Mouse (Mus musculus): Measurements from ENCODE around the gene Chm. TPM values are rescaled to one million over a fixed set of nuclear protein-coding genes. Genes with fewer than 3 reads are reported as not detected.
A peak's percentile ranks its signal among the peaks of the same experiment; 100 is the strongest.

Gene Chm
- polyA plus RNA-seq, 1 experiment from 2014 or later = 9.8 TPM

- Histone ChIP-seq H3K9ac (ENCODE audit: low read length) (no peak overlapping the region), H3K4me1 (ENCODE audit: control insufficient read depth, insufficient read depth, low read length) (no peaks in the 10 kb centered on the region), H3K9me3 (replicated peaks; ENCODE audit: control insufficient read depth, low read length) (no peaks in the 10 kb centered on the region), H3K27ac (ENCODE audit: low read length) (no peak overlapping the region), H3K4me2 (ENCODE audit: low read depth, low read length) (no peak overlapping the region), H3K4me3 (ENCODE audit: low read length) (no peak overlapping the region), H3K36me3 (ENCODE audit: control insufficient read depth, insufficient read depth) (no peaks in the 10 kb centered on the region), H3K27me3 (ENCODE audit: control insufficient read depth, insufficient read depth, low read length) (no peaks in the 10 kb centered on the region)
- 83% methylated on average over 4 of the region's 4 CpGs for WGBS
- ATAC-seq (replicated peaks; ENCODE audit: extremely low read depth, insufficient read depth, low FRiP score) = no peak
Observed at GRCm38 (mm10) chrX:113074823-113075222, 110.5 kb downstream of the Chm start.

DNA sequence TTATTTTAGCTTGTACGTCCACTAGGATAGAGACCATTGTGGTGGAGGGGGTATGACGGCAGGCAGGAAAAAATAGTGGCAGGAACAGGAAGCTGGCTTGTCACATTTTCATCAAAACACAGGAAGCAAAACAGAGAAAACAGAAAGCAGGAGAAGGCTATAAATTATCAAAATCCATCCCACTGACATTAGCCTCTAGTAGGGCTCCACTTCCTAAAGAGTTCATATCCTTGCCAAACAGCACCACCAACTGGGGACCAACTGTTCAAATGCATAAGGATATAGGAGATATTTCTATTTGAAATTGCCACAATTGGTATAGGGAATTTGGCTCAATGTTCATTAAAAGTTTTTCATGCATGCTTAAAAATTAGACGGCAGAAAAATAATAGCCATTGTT, 181.7 kb downstream of the Chm start:
- no peak overlapping the region for H3K9ac ChIP-seq (ENCODE audit: low read length)
- H3K4me3 ChIP-seq (ENCODE audit: low read length) = no peak overlapping the region
- H3K27me3 ChIP-seq (ENCODE audit: control insufficient read depth, insufficient read depth, low read length) = no peaks in the 10 kb centered on the region
- no peak overlapping the region for H3K4me2 ChIP-seq (ENCODE audit: low read depth, low read length)
- H3K4me1 ChIP-seq (ENCODE audit: control insufficient read depth, insufficient read depth, low read length) = no peaks in the 10 kb centered on the region
- H3K27ac ChIP-seq (ENCODE audit: low read length) = no peak overlapping the region
- no peaks in the 10 kb centered on the region for H3K36me3 ChIP-seq (ENCODE audit: control insufficient read depth, insufficient read depth)
- WGBS = 72% methylated on average over 3 of the region's 3 CpGs
- no peak for ATAC-seq (replicated peaks; ENCODE audit: extremely low read depth, insufficient read depth, low FRiP score)
- H3K9me3 ChIP-seq (replicated peaks; ENCODE audit: control insufficient read depth, low read length) = no peaks in the 10 kb centered on the region

GRCm38 (mm10) chrX:113002192-113002591, 183.1 kb downstream of the Chm start:
- Histone ChIP-seq H3K27ac (ENCODE audit: low read length) (no peak overlapping the region), H3K4me1 (ENCODE audit: control insufficient read depth, insufficient read depth, low read length) (no peaks in the 10 kb centered on the region), H3K36me3 (ENCODE audit: control insufficient read depth, insufficient read depth) (no peaks in the 10 kb centered on the region), H3K4me3 (ENCODE audit: low read length) (no peak overlapping the region), H3K9ac (ENCODE audit: low read length) (no peak overlapping the region), H3K9me3 (replicated peaks; ENCODE audit: control insufficient read depth, low read length) (no peaks in the 10 kb centered on the region), H3K4me2 (ENCODE audit: low read depth, low read length) (no peak overlapping the region), H3K27me3 (ENCODE audit: control insufficient read depth, insufficient read depth, low read length) (no peaks in the 10 kb centered on the region)
- ATAC-seq (replicated peaks; ENCODE audit: extremely low read depth, insufficient read depth, low FRiP score) = no peak
- 64% methylated on average over 3 of the region's 3 CpGs for WGBS

MicroRNAs within 50 kb of the gene (microRNA counts, 519-probe panel; counts per million panel counts)
- microRNA mmu-miR-361 = 2,539 counts per million, percentile 61 among the panel's probes with 10 or more counts

Small RNA genes lying within 50 kb of the gene (microRNA-seq; reads per million reads assigned to microRNA genes)
- 2,429 reads per million, percentile 85 among the genes with 10 or more reads in this experiment for gene Mir361

Other genes with a start within 250 kb of the Chm start
- 0.99 and 1.3 TPM in 2 replicates for gene Dach2, start 112.0 kb upstream of the Chm start, polyA plus RNA-seq (2015; fragmentation: Nextera tagmentation; extraction: Ambion mirVana)